Comparison of ENCODE assay signal across 22 mouse cellular contexts in genomic region chr6:108246369-108247085, GRCm38 (mm10). TPM values are rescaled to one million over a fixed set of nuclear protein-coding genes. Genes with fewer than 3 reads are reported as not detected.
A peak's percentile ranks its signal among the peaks of the same experiment; 100 is the strongest.
DNase-seq lines count a peak whose midpoint lies in the region; ATAC-seq lines count a peak whose summit lies in the region.
"Had no signal": no experiment of that assay in that cellular context is flagged by ENCODE, and none has a peak within 500 bp of the region (broad histone marks: within the 10 kb centered on the region; RNA-seq: fewer than 3 reads in every experiment).

No protein-coding gene starts in this region.

- no peaks in the 10 kb centered on the region for H3K9me3 ChIP-seq in heart, embryonic 13.5 days
- no peaks in the 10 kb centered on the region for H3K9me3 ChIP-seq in embryonic facial prominence, embryonic 12.5 days
- H3K9me3 ChIP-seq in stomach, embryonic 15.5 days: no peaks in the 10 kb centered on the region
- no peaks in the 10 kb centered on the region for H3K9me3 ChIP-seq in forebrain, embryonic 11.5 days (ENCODE audit: control insufficient read depth, low read length)
- H3K9me3 ChIP-seq: hindbrain, embryonic 13.5 days; intestine, embryonic 15.5 days; limb, embryonic 12.5 days; midbrain, embryonic 10.5 days; neural tube, embryonic 12.5 days had no signal

- H3K4me1 ChIP-seq in heart, embryonic 13.5 days: peaks cover 44% of the 10 kb centered on the region
- peaks cover 40% of the 10 kb centered on the region for H3K4me1 ChIP-seq in embryonic facial prominence, embryonic 12.5 days
- H3K4me1 ChIP-seq in stomach, embryonic 15.5 days: peaks cover 16% of the 10 kb centered on the region
- no peaks in the 10 kb centered on the region; the same call in 1 of the 2 replicates for H3K4me1 ChIP-seq in forebrain, embryonic 11.5 days (replicated peaks; ENCODE audit: control insufficient read depth, insufficient read depth, low read length)

- H3K9ac ChIP-seq in heart, embryonic 13.5 days: no peak overlapping the region
- no peak overlapping the region for H3K9ac ChIP-seq in embryonic facial prominence, embryonic 12.5 days
- no peak overlapping the region for H3K9ac ChIP-seq in stomach, embryonic 15.5 days
- H3K9ac ChIP-seq in forebrain, embryonic 11.5 days (ENCODE audit: low read length): no peak overlapping the region
- H3K9ac ChIP-seq: hindbrain, embryonic 13.5 days; intestine, embryonic 15.5 days; limb, embryonic 12.5 days; liver, embryonic 14.5 days; neural tube, embryonic 12.5 days had no signal

- no peaks in the 10 kb centered on the region for H3K27me3 ChIP-seq in heart, embryonic 13.5 days (replicated peaks)
- no peaks in the 10 kb centered on the region for H3K27me3 ChIP-seq in embryonic facial prominence, embryonic 12.5 days
- H3K27me3 ChIP-seq in stomach, embryonic 15.5 days (replicated peaks): no peaks in the 10 kb centered on the region
- H3K27me3 ChIP-seq in forebrain, embryonic 11.5 days (ENCODE audit: control insufficient read depth, insufficient read depth, low read length): no peaks in the 10 kb centered on the region
- H3K27me3 ChIP-seq: hindbrain, embryonic 13.5 days; intestine, embryonic 15.5 days; limb, embryonic 12.5 days; neural tube, embryonic 12.5 days; Patski had no signal

- no peak overlapping the region for H3K4me3 ChIP-seq in heart, embryonic 13.5 days
- H3K4me3 ChIP-seq in embryonic facial prominence, embryonic 12.5 days: no peak overlapping the region
- no peak overlapping the region for H3K4me3 ChIP-seq in stomach, embryonic 15.5 days (replicated peaks)
- no peak overlapping the region for H3K4me3 ChIP-seq in forebrain, embryonic 11.5 days (ENCODE audit: low read depth, low read length)
- H3K4me3 ChIP-seq: hindbrain, embryonic 13.5 days; intestine, embryonic 15.5 days; limb, embryonic 12.5 days; midbrain, embryonic 10.5 days; neural tube, embryonic 12.5 days had no signal

- no peak for ATAC-seq in heart, embryonic 13.5 days (ENCODE audit: extremely low read depth, insufficient number of reproducible peaks, low FRiP score, low TSS enrichment)
- ATAC-seq in embryonic facial prominence, embryonic 12.5 days (ENCODE audit: insufficient number of reproducible peaks, insufficient read depth, low FRiP score, low TSS enrichment): no peak
- no peak for ATAC-seq in stomach, embryonic 15.5 days (ENCODE audit: insufficient read depth, low FRiP score, low read depth)
- no peak for ATAC-seq in forebrain, embryonic 11.5 days (replicated peaks; ENCODE audit: low FRiP score)
- ATAC-seq: forebrain, embryonic 14.5 days; Patski had no signal

- DNase-seq in heart, adult 8-10 months (ENCODE audit: low spot score): no peak
- peak; percentile 32 for DNase-seq in NIH3T3 (ENCODE audit: low read depth)
- DNase-seq in forebrain, embryonic 11.5 days (ENCODE audit: low spot score): no peak
- DNase-seq in right cerebral cortex, postnatal 25 days: no peak
- DNase-seq: B cell, adult 2 months; cerebellum, adult 11 months; heart, postnatal 10 days; kidney, postnatal 10 days; lung, postnatal 14 days; right cerebral cortex, postnatal 14 days; thymus, postnatal 4 days had no signal

- no peak overlapping the region for H3K4me2 ChIP-seq in heart, embryonic 13.5 days
- no peak overlapping the region for H3K4me2 ChIP-seq in embryonic facial prominence, embryonic 12.5 days (replicated peaks)
- no peak overlapping the region for H3K4me2 ChIP-seq in stomach, embryonic 15.5 days
- no peak overlapping the region for H3K4me2 ChIP-seq in forebrain, embryonic 11.5 days (ENCODE audit: low read depth, low read length, severe bottlenecking)
- H3K4me2 ChIP-seq: hindbrain, embryonic 13.5 days; intestine, embryonic 15.5 days; limb, embryonic 12.5 days; neural tube, embryonic 12.5 days had no signal

- peaks cover 18% of the 10 kb centered on the region for H3K36me3 ChIP-seq in heart, embryonic 13.5 days
- H3K36me3 ChIP-seq in embryonic facial prominence, embryonic 12.5 days: no peaks in the 10 kb centered on the region
- H3K36me3 ChIP-seq in stomach, embryonic 15.5 days: no peaks in the 10 kb centered on the region
- no peaks in the 10 kb centered on the region for H3K36me3 ChIP-seq in forebrain, embryonic 11.5 days (ENCODE audit: control insufficient read depth, insufficient read depth, low read length)
- H3K36me3 ChIP-seq: hindbrain, embryonic 13.5 days; intestine, embryonic 15.5 days; limb, embryonic 12.5 days; midbrain, embryonic 10.5 days; neural tube, embryonic 12.5 days had no signal

- 65% methylated on average over 3 of the region's 3 CpGs for WGBS in heart, embryonic 13.5 days
- 63% methylated on average over 3 of the region's 3 CpGs for WGBS in embryonic facial prominence, embryonic 12.5 days
- WGBS in stomach, embryonic 15.5 days: 64% methylated on average over 3 of the region's 3 CpGs
- 79% methylated on average over 3 of the region's 3 CpGs for WGBS in forebrain, embryonic 11.5 days

- H3K27ac ChIP-seq in heart, embryonic 13.5 days (replicated peaks): peak overlapping the region; percentile 48
- 0 out of 2 replicates have a peak overlapping the region, but pooled peaks have one; percentile 19 for H3K27ac ChIP-seq in embryonic facial prominence, embryonic 12.5 days
- H3K27ac ChIP-seq in stomach, embryonic 15.5 days: 0 out of 2 replicates have a peak overlapping the region, but pooled peaks have one; percentile 23
- no peak overlapping the region for H3K27ac ChIP-seq in forebrain, embryonic 11.5 days (ENCODE audit: low read depth, low read length)
- H3K27ac ChIP-seq: hindbrain, embryonic 13.5 days; intestine, embryonic 15.5 days; limb, embryonic 12.5 days; liver, embryonic 14.5 days; midbrain, embryonic 10.5 days; neural tube, embryonic 12.5 days had no signal

RNA-seq across cellular contexts. Expression of gene Itpr1, which starts 33.6 kb away (rescaled TPM):
- 11.1 and 12.1 TPM in 2 replicates for polyA plus RNA-seq in heart, embryonic 13.5 days (2015; fragmentation: Nextera tagmentation; extraction: Ambion mirVana)
- 10 to 100 TPM; 33.9 to 36.9 (median 36.4) TPM for total RNA-seq in heart, adult 8-10 months (2022)
- polyA plus RNA-seq in embryonic facial prominence, embryonic 12.5 days (2016; fragmentation: Nextera tagmentation; extraction: Ambion mirVana): 11.9 and 12.5 TPM in 2 replicates
- 9.4 and 13.1 TPM in 2 replicates for polyA plus RNA-seq in stomach, embryonic 15.5 days (2015; fragmentation: Nextera tagmentation; extraction: Ambion mirVana)
- polyA plus RNA-seq in forebrain, embryonic 11.5 days (2014; fragmentation: Nextera tagmentation; extraction: Ambion mirVana): 7.8 and 8.1 TPM in 2 replicates
